Mouse (Mus musculus) cortical plate, adult 2 months (tissue): Measurements from ENCODE around the gene Susd6. TPM values are rescaled to one million over a fixed set of nuclear protein-coding genes. Genes with fewer than 3 reads are reported as not detected.

Experiments
- H3K27ac ChIP-seq: fragments of 200-500 bp; 2 replicates; pipeline ENCODE4 v1.5.1; 2012; ENCODE audit warnings: low read length, control low read depth, inconsistent platforms; ENCODE audit not compliant: insufficient read depth
- H3K4me1 ChIP-seq: fragments of 200-500 bp; 2 replicates; pipeline ENCODE4 v1.6.1; 2011; ENCODE audit warnings: low read length; ENCODE audit not compliant: control insufficient read depth, insufficient read depth
- H3K4me3 ChIP-seq: fragments of 200-500 bp; 2 replicates; pipeline ENCODE4 v1.5.1; 2011; ENCODE audit warnings: mild to moderate bottlenecking, low read length, control low read depth; ENCODE audit not compliant: insufficient read depth
- CTCF ChIP-seq: fragments of 200-500 bp; IDR thresholded peaks from 2 replicates; pipeline ENCODE4 v1.5.1; 2011; ENCODE audit warnings: mild to moderate bottlenecking, control low read depth, low read length; ENCODE audit not compliant: insufficient read depth; ENCODE audit errors: extremely low read depth
- POLR2A ChIP-seq: fragments of 200-500 bp; IDR thresholded peaks from 2 replicates; pipeline ENCODE4 v1.6.1; 2011; ENCODE audit warnings: mild to moderate bottlenecking, low read length, control low read depth; ENCODE audit not compliant: insufficient read depth; ENCODE audit errors: extremely low read depth
- polyA plus RNA-seq: library from polyadenylated mRNA; depleted of rRNA; stranded (reverse); fragments of >200 nt; gene quantifications from 2 replicates; pipeline ENCODE4 v1.2.3, GENCODE M21; 2012

The Susd6 gene
- polyA plus RNA-seq, 1 experiment: 24.8 TPM

- Histone ChIP-seq H3K4me3 (no peak overlapping the region), H3K27ac (0 out of 2 replicates have a peak overlapping the region, but pooled peaks have one; percentile 81), H3K4me1 (peaks cover 11% of the 10 kb centered on the region)
- no peak for TF ChIP-seq POLR2A
- no peak for TF ChIP-seq CTCF
Observed at GRCm38 (mm10) chr12:80792867-80793266, 2.6 kb downstream of the Susd6 start.

DNA sequence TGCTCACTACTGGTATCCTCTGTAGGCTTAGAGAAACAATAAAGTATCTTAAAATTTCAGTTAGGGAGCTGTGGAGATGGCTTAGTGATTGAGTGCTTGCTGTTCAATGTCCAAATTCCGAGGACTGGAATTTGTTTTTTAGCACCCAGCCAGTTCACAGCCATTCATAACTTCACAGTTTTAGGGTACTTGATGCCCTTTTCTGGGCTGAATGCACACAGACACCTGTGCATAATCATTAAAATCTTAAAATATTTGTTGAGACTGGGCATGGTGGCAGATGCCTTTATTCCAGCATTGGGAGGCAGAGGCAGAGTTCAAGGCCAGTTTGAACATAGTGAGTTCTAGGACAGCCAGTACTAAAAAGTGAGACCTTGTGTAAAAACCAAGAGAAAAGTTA, 3.2 kb downstream of the Susd6 start:
- TF ChIP-seq CTCF (no peak), POLR2A (no peak)
- no peak overlapping the region for H3K27ac ChIP-seq
- peaks cover 14% of the 10 kb centered on the region for H3K4me1 ChIP-seq
- H3K4me3 ChIP-seq: no peak overlapping the region

DNA sequence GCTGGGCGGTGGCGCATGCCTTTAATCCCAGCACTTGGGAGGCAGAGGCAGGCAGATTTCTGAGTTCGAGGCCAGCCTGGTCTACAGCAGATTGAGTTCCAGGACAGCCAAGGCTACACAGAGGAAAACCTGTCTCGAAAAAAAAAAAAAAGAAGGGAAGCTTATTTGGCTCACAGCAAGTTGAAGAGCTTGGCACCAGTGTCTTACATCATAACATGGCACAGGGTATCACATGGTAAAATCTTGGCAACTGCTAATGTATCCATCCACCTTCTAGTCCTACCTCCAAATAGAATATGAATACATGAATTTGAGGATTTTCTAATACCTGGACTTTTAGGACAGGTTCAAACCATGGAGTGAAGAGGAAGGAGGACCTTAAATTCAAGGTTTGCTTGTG, 4.2 kb downstream of the Susd6 start:
- Histone ChIP-seq H3K27ac (no peak overlapping the region), H3K4me3 (no peak overlapping the region), H3K4me1 (peaks cover 14% of the 10 kb centered on the region)
- TF ChIP-seq CTCF (no peak), POLR2A (no peak)

GRCm38 (mm10) chr12:80794935-80795785, 4.8 kb downstream of the Susd6 start:
- 0 out of 2 replicates have a peak overlapping the region, but pooled peaks have one; percentile 5 for H3K27ac ChIP-seq
- peaks cover 14% of the 10 kb centered on the region for H3K4me1 ChIP-seq
- TF ChIP-seq CTCF (no peak), POLR2A (no peak)
- no peak overlapping the region for H3K4me3 ChIP-seq

DNA sequence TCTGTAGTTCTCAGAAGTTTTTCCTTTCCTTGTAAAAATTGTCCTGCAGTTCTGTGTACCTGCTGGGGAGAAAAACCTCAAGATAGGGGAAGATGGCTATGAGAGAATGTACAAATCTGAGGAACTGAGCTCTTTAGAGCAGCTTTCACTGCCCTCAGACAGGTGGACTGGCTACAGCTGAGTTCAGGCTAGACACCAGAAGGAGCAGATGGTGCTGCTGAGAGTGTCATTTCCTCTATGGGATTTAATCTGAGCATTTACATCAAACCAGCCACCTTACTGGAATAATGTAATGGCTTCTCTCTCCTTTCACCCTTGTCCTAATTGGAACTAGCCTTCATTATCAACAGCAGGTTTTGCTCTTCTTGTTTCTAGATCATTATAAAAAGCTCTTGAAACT, 8.0 kb downstream of the Susd6 start:
- no peak overlapping the region for H3K4me3 ChIP-seq
- TF ChIP-seq POLR2A: no peak
- no peak for TF ChIP-seq CTCF
- no peak overlapping the region for H3K27ac ChIP-seq
- H3K4me1 ChIP-seq: peaks cover 8% of the 10 kb centered on the region

DNA sequence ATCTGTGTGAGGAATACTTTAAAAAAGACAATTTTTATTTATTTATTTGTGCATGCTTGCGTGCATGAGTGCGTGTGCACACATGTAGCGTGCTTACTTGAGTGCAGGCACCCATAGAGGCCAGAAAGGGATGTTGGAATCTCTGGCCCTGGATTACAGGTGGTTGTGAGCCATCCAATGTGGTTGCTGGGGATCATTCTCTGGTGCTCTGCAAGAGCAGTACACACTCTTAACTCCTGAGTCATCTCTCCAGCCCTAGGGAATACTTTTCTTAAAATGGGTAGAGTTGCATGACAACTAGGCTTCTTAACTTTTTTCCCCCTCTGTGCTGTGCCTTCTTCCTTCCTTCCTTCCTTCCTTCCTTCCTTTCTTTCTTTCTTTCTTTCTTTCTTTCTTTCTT, 9.8 kb downstream of the Susd6 start:
- no peak for TF ChIP-seq POLR2A
- TF ChIP-seq CTCF: no peak
- H3K4me3 ChIP-seq: no peak overlapping the region
- no peak overlapping the region for H3K27ac ChIP-seq
- peaks cover 12% of the 10 kb centered on the region for H3K4me1 ChIP-seq

DNA sequence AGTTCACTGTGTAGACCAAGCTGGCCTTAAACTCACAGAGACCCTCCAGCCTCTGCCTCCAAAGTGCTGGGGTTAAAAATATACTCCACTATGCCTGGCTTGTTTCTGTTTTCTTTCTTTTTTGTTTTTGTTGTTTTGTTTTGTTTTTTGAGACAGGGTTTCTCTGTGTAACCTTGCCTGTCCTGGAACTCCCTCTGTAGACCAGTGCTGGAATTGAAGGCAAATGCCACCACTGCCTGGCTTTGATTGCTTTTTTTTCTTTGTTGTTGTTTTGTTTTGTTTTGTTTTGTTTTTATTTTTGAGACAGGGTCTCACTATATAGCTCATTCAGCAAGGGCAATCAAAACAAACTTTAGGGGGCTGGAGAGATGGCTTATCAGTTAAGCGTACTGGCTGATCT, 11.1 kb downstream of the Susd6 start:
- TF ChIP-seq CTCF: no peak
- TF ChIP-seq POLR2A: no peak
- Histone ChIP-seq H3K4me1 (peaks cover 8% of the 10 kb centered on the region; the same call in 1 of the 2 replicates), H3K27ac (no peak overlapping the region), H3K4me3 (no peak overlapping the region)

DNA sequence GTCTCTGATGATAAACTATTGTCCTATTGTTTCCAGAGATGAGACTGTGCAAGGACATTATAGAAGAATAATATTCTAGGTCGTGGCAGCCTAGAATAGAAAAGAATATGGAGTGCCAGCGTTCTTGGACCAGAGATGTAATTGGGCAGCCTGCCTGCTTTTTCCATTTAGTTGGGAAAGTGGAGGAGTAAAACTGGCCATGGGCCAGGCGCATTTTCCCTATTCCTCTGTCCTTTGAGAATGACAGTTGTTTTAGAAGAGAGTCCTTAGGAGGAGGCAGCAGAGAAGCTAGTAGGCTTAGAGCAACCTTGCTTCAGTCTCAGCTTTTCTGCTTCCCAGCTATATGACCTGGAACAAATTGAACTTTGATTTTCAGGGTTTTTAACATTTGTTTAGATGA, 13.6 kb downstream of the Susd6 start:
- peak overlapping the region; percentile 64; the same call in 1 of the 2 replicates for H3K27ac ChIP-seq
- H3K4me1 ChIP-seq: peaks cover 13% of the 10 kb centered on the region; the same call in 1 of the 2 replicates
- no peak overlapping the region for H3K4me3 ChIP-seq
- TF ChIP-seq CTCF (no peak), POLR2A (no peak)

DNA sequence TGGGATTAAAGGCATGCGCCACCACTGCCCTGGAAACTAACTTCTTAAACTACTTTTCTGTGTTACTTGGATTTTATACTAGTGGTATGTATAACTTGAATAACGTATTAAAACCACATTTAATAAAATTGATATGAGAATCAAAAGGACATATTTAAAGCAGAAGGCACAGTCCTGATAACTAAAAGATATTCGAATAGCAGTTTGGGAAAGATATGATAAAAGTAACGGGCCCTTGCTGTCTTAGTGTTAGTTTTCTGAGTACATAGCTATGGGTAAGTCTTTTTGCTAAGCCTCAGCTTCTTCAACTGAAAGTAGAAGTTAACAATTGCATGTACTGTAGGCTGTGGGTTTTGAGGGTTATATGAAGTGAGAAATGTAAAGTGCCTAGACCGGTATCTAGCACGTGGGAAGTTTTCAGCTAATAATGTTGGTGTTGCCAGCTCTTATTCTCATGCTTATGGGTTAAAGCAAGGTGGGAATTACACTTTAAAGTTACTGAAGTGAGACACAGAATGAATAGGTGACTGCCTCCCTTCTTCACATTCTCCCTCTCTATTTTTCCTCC, 14.6 kb downstream of the Susd6 start:
- Histone ChIP-seq H3K4me3 (no peak overlapping the region), H3K4me1 (peaks cover 13% of the 10 kb centered on the region), H3K27ac (no peak overlapping the region)
- TF ChIP-seq CTCF: no peak
- TF ChIP-seq POLR2A: no peak
